Mouse (Mus musculus): Measurements from ENCODE around the gene Hadha. TPM values are rescaled to one million over a fixed set of nuclear protein-coding genes. Genes with fewer than 3 reads are reported as not detected.
A peak's percentile ranks its signal among the peaks of the same experiment; 100 is the strongest.

Gene Hadha
- polyA plus RNA-seq, 1 experiment from 2014 or later, result 75.3 TPM

GRCm38 (mm10) chr5:30159601-30160000 is 4.6 kb upstream of the Hadha start:
- no peak for ATAC-seq
- no peak overlapping the region for H3K9ac ChIP-seq (ENCODE audit: low read depth, low read length)
- 86% methylated on average over 6 of the region's 6 CpGs for WGBS
- peaks cover 11% of the 10 kb centered on the region for H3K4me1 ChIP-seq (ENCODE audit: control insufficient read depth, insufficient read depth, low read depth, low read length)
- no peaks in the 10 kb centered on the region for H3K27me3 ChIP-seq (replicated peaks; ENCODE audit: control insufficient read depth, insufficient read depth, low read length)
- H3K27ac ChIP-seq (ENCODE audit: low read depth, low read length), result no peak overlapping the region
- no peak overlapping the region for H3K4me3 ChIP-seq (ENCODE audit: low read length)
- no peak overlapping the region for H3K4me2 ChIP-seq (ENCODE audit: low read length)
- H3K9me3 ChIP-seq (ENCODE audit: control insufficient read depth, low read length), result no peaks in the 10 kb centered on the region
- no peaks in the 10 kb centered on the region for H3K36me3 ChIP-seq (ENCODE audit: control insufficient read depth, insufficient read depth, low read length)

- peak overlapping the region; percentile 86 for H3K4me2 ChIP-seq (ENCODE audit: low read length)
- H3K4me1 ChIP-seq (ENCODE audit: control insufficient read depth, insufficient read depth, low read depth, low read length), result peaks cover 21% of the 10 kb centered on the region
- no peaks in the 10 kb centered on the region for H3K9me3 ChIP-seq (ENCODE audit: control insufficient read depth, low read length)
- ATAC-seq, result no peak
- WGBS, result 37% methylated on average over 13 of the region's 13 CpGs
- H3K9ac ChIP-seq (ENCODE audit: low read depth, low read length), result peak overlapping the region; percentile 78
- H3K4me3 ChIP-seq (ENCODE audit: low read length), result peak overlapping the region; percentile 63
- no peaks in the 10 kb centered on the region for H3K27me3 ChIP-seq (replicated peaks; ENCODE audit: control insufficient read depth, insufficient read depth, low read length)
- peak overlapping the region; percentile 93 for H3K27ac ChIP-seq (ENCODE audit: low read depth, low read length)
- no peaks in the 10 kb centered on the region for H3K36me3 ChIP-seq (ENCODE audit: control insufficient read depth, insufficient read depth, low read length)
These were observed 1.1 kb upstream of the Hadha start for GRCm38 (mm10) chr5:30155821-30156629.

GRCm38 (mm10) chr5:30155395-30155792 is 432 bp upstream of the Hadha start:
- Histone ChIP-seq H3K4me1 (ENCODE audit: control insufficient read depth, insufficient read depth, low read depth, low read length) (peaks cover 21% of the 10 kb centered on the region), H3K4me2 (ENCODE audit: low read length) (peak overlapping the region; percentile 86), H3K27ac (ENCODE audit: low read depth, low read length) (peak overlapping the region; percentile 93), H3K9me3 (ENCODE audit: control insufficient read depth, low read length) (no peaks in the 10 kb centered on the region), H3K27me3 (replicated peaks; ENCODE audit: control insufficient read depth, insufficient read depth, low read length) (no peaks in the 10 kb centered on the region), H3K9ac (ENCODE audit: low read depth, low read length) (peak overlapping the region; percentile 78), H3K36me3 (ENCODE audit: control insufficient read depth, insufficient read depth, low read length) (no peaks in the 10 kb centered on the region), H3K4me3 (ENCODE audit: low read length) (peak overlapping the region; percentile 63)
- peak; percentile 72 for ATAC-seq
- 0% methylated on average over 31 of the region's 31 CpGs for WGBS

- WGBS, result 23% methylated on average over 4 of the region's 4 CpGs
- Histone ChIP-seq H3K9ac (ENCODE audit: low read depth, low read length) (peak overlapping the region; percentile 78), H3K4me3 (ENCODE audit: low read length) (peak overlapping the region; percentile 63), H3K27ac (ENCODE audit: low read depth, low read length) (no peak overlapping the region), H3K4me2 (ENCODE audit: low read length) (peak overlapping the region; percentile 86), H3K9me3 (ENCODE audit: control insufficient read depth, low read length) (no peaks in the 10 kb centered on the region), H3K36me3 (ENCODE audit: control insufficient read depth, insufficient read depth, low read length) (no peaks in the 10 kb centered on the region), H3K4me1 (ENCODE audit: control insufficient read depth, insufficient read depth, low read depth, low read length) (peaks cover 21% of the 10 kb centered on the region), H3K27me3 (replicated peaks; ENCODE audit: control insufficient read depth, insufficient read depth, low read length) (no peaks in the 10 kb centered on the region)
- no peak for ATAC-seq
These were observed 949 bp downstream of the Hadha start for GRCm38 (mm10) chr5:30154013-30154412.

GRCm38 (mm10) chr5:30153222-30153621 is 1.7 kb downstream of the Hadha start:
- WGBS, result 88% methylated on average over 2 of the region's 2 CpGs
- ATAC-seq, result no peak
- H3K4me3 ChIP-seq (ENCODE audit: low read length), result no peak overlapping the region
- no peaks in the 10 kb centered on the region for H3K9me3 ChIP-seq (ENCODE audit: control insufficient read depth, low read length)
- no peaks in the 10 kb centered on the region for H3K27me3 ChIP-seq (replicated peaks; ENCODE audit: control insufficient read depth, insufficient read depth, low read length)
- no peaks in the 10 kb centered on the region for H3K36me3 ChIP-seq (ENCODE audit: control insufficient read depth, insufficient read depth, low read length)
- no peak overlapping the region for H3K9ac ChIP-seq (ENCODE audit: low read depth, low read length)
- H3K27ac ChIP-seq (ENCODE audit: low read depth, low read length), result no peak overlapping the region
- peaks cover 21% of the 10 kb centered on the region for H3K4me1 ChIP-seq (ENCODE audit: control insufficient read depth, insufficient read depth, low read depth, low read length)
- no peak overlapping the region for H3K4me2 ChIP-seq (ENCODE audit: low read length)

- H3K36me3 ChIP-seq (ENCODE audit: control insufficient read depth, insufficient read depth, low read length), result no peaks in the 10 kb centered on the region
- no peaks in the 10 kb centered on the region for H3K9me3 ChIP-seq (ENCODE audit: control insufficient read depth, low read length)
- 89% methylated on average over 1 of the region's 1 CpGs for WGBS
- H3K27me3 ChIP-seq (replicated peaks; ENCODE audit: control insufficient read depth, insufficient read depth, low read length), result no peaks in the 10 kb centered on the region
- no peak overlapping the region for H3K9ac ChIP-seq (ENCODE audit: low read depth, low read length)
- H3K4me2 ChIP-seq (ENCODE audit: low read length), result no peak overlapping the region
- ATAC-seq, result no peak
- no peak overlapping the region for H3K4me3 ChIP-seq (ENCODE audit: low read length)
- H3K27ac ChIP-seq (ENCODE audit: low read depth, low read length), result no peak overlapping the region
- H3K4me1 ChIP-seq (ENCODE audit: control insufficient read depth, insufficient read depth, low read depth, low read length), result peaks cover 21% of the 10 kb centered on the region
These were observed 2.5 kb downstream of the Hadha start for GRCm38 (mm10) chr5:30152413-30152812.

- H3K27ac ChIP-seq (ENCODE audit: low read depth, low read length), result no peak overlapping the region
- H3K36me3 ChIP-seq (ENCODE audit: control insufficient read depth, insufficient read depth, low read length), result no peaks in the 10 kb centered on the region
- H3K9me3 ChIP-seq (ENCODE audit: control insufficient read depth, low read length), result no peaks in the 10 kb centered on the region
- peaks cover 21% of the 10 kb centered on the region for H3K4me1 ChIP-seq (ENCODE audit: control insufficient read depth, insufficient read depth, low read depth, low read length)
- 66% methylated on average over 4 of the region's 4 CpGs for WGBS
- no peak for ATAC-seq
- no peaks in the 10 kb centered on the region for H3K27me3 ChIP-seq (replicated peaks; ENCODE audit: control insufficient read depth, insufficient read depth, low read length)
- H3K4me3 ChIP-seq (ENCODE audit: low read length), result no peak overlapping the region
- no peak overlapping the region for H3K4me2 ChIP-seq (ENCODE audit: low read length)
- no peak overlapping the region for H3K9ac ChIP-seq (ENCODE audit: low read depth, low read length)
These were observed 3.0 kb downstream of the Hadha start for GRCm38 (mm10) chr5:30152007-30152406.

- Histone ChIP-seq H3K27ac (ENCODE audit: low read depth, low read length) (no peak overlapping the region), H3K4me3 (ENCODE audit: low read length) (no peak overlapping the region), H3K9me3 (ENCODE audit: control insufficient read depth, low read length) (no peaks in the 10 kb centered on the region), H3K27me3 (replicated peaks; ENCODE audit: control insufficient read depth, insufficient read depth, low read length) (no peaks in the 10 kb centered on the region), H3K36me3 (ENCODE audit: control insufficient read depth, insufficient read depth, low read length) (peaks cover 25% of the 10 kb centered on the region), H3K4me1 (ENCODE audit: control insufficient read depth, insufficient read depth, low read depth, low read length) (peaks cover 7% of the 10 kb centered on the region), H3K9ac (ENCODE audit: low read depth, low read length) (no peak overlapping the region), H3K4me2 (ENCODE audit: low read length) (no peak overlapping the region)
- 91% methylated on average over 5 of the region's 5 CpGs for WGBS
- no peak for ATAC-seq
These were observed 6.6 kb downstream of the Hadha start for GRCm38 (mm10) chr5:30148133-30148920.

- H3K36me3 ChIP-seq (ENCODE audit: control insufficient read depth, insufficient read depth, low read length), result peaks cover 35% of the 10 kb centered on the region
- no peak overlapping the region for H3K27ac ChIP-seq (ENCODE audit: low read depth, low read length)
- ATAC-seq, result no peak
- no peak overlapping the region for H3K4me2 ChIP-seq (ENCODE audit: low read length)
- H3K9ac ChIP-seq (ENCODE audit: low read depth, low read length), result no peak overlapping the region
- H3K4me1 ChIP-seq (ENCODE audit: control insufficient read depth, insufficient read depth, low read depth, low read length), result peaks cover under 1% of the 10 kb centered on the region; the same call in 1 of the 2 replicates
- no peaks in the 10 kb centered on the region for H3K27me3 ChIP-seq (replicated peaks; ENCODE audit: control insufficient read depth, insufficient read depth, low read length)
- 81% methylated on average over 6 of the region's 6 CpGs for WGBS
- no peak overlapping the region for H3K4me3 ChIP-seq (ENCODE audit: low read length)
- H3K9me3 ChIP-seq (ENCODE audit: control insufficient read depth, low read length), result no peaks in the 10 kb centered on the region
These were observed 8.4 kb downstream of the Hadha start for GRCm38 (mm10) chr5:30146526-30146925.

Measured in hindbrain, embryonic 16.5 days (tissue).